Mouse (Mus musculus) kidney, embryonic 14.5 days (tissue): ENCODE measurements around the gene Tom1l2. TPM values are rescaled to one million over a fixed set of nuclear protein-coding genes. Genes with fewer than 3 reads are reported as not detected.

Source experiments
- ATAC-seq: fragments of 200-750 bp; cut with Nextera tagmentation; 2 replicates; pipeline ENCODE4 v1.8.0; 2017; ENCODE audit warnings: moderate number of reproducible peaks, mild to moderate bottlenecking, moderate TSS enrichment, moderate library complexity; ENCODE audit not compliant: low FRiP score, low TSS enrichment
- H3K27ac ChIP-seq: fragments of 300-500 bp; sonication (generic); 2 replicates; pipeline ENCODE4 v1.5.1; 2014; ENCODE audit warnings: low read depth, mild to moderate bottlenecking, low read length, moderate library complexity, mixed read lengths
- H3K27me3 ChIP-seq: fragments of 300-500 bp; sonication (generic); 2 replicates; pipeline ENCODE4 v1.6.1; 2014; ENCODE audit warnings: mild to moderate bottlenecking, low read length; ENCODE audit not compliant: control insufficient read depth, insufficient read depth
- H3K36me3 ChIP-seq: fragments of 300-500 bp; sonication (generic); 2 replicates; pipeline ENCODE4 v1.6.1; 2014; ENCODE audit warnings: low read length, mixed read lengths; ENCODE audit not compliant: control insufficient read depth, insufficient read depth
- H3K4me1 ChIP-seq: fragments of 300-500 bp; sonication (generic); 2 replicates; pipeline ENCODE4 v1.6.1; 2014; ENCODE audit warnings: low read length, mixed read lengths; ENCODE audit not compliant: control insufficient read depth, insufficient read depth
- H3K4me2 ChIP-seq: fragments of 300-500 bp; sonication (generic); replicated peaks from 2 replicates; pipeline ENCODE4 v1.6.1; 2014; ENCODE audit warnings: low read depth, mild to moderate bottlenecking, low read length
- H3K4me3 ChIP-seq: fragments of 300-500 bp; sonication (generic); 2 replicates; pipeline ENCODE4 v1.5.1; 2014; ENCODE audit warnings: mild to moderate bottlenecking, low read length
- H3K9ac ChIP-seq: fragments of 300-500 bp; sonication (generic); 2 replicates; pipeline ENCODE4 v1.6.1; 2014; ENCODE audit warnings: low read depth, mild to moderate bottlenecking, low read length, moderate library complexity
- H3K9me3 ChIP-seq: fragments of 300-500 bp; sonication (generic); 2 replicates; pipeline ENCODE4 v1.6.1; 2016; ENCODE audit warnings: low read length; ENCODE audit not compliant: control insufficient read depth
- WGBS: fragments of 180-500 bp; shearing (Covaris S2); extraction: QIAGEN DNeasy Blood & Tissue Kit; methylation state at CpG from one replicate; pipeline ENCODE4 v1.1.7; 2014; 5-methylcytosine and 5-hydroxymethylcytosine counted together
- polyA plus RNA-seq: library from polyadenylated mRNA; unstranded; fragments of >200 nt; fragmentation: Nextera tagmentation; extraction: Ambion mirVana; gene quantifications from 2 replicates; pipeline ENCODE4 v1.2.1, GENCODE M21; 2014

The Tom1l2 gene
- polyA plus RNA-seq, 1 experiment from 2014 or later, result 19.3 TPM

DNA sequence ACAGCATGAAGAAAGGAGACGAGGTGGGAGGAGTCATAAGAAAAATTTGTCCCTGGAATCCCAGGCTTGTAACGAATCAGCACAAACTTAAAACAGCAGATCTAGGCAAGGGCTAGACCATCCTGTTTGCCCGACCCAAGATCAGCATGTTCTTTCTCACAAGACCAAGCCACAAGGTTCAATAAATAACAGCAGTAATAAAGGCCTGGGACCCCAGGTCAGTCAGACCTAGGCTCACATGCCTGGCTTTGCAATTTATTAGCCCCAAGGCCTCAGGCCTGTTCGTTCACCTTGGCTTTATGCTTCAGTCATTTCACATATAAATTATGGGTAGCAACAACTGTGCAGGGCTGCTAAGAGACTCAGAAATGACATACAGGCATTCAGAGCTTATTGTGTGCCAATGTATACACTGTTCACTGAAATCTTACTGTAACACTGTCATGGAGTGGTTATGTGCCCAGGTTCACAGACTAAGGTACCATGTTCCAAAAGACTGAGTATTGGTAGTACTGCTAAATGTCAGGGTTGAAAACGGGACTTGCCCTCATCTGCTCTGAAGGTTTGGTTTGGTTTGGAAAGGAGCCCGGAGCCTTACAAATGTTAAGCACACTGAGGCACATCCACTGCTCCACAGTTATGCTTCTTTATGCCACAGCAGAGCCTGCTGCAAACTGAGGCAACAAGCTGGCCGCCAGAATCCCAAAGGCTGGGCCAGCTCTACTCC lies 35.2 kb downstream of the Tom1l2 start:
- ATAC-seq, result 0 out of 2 replicates have a peak, but pooled peaks have one; percentile 37
- Histone ChIP-seq H3K4me1 (peaks cover 46% of the 10 kb centered on the region), H3K9ac (no peak overlapping the region), H3K9me3 (0 out of 2 replicates have a peak, but pooled peaks cover 2% of the 10 kb centered on the region), H3K27me3 (no peaks in the 10 kb centered on the region), H3K36me3 (no peaks in the 10 kb centered on the region), H3K27ac (0 out of 2 replicates have a peak overlapping the region, but pooled peaks have one; percentile 20), H3K4me2 (no peak overlapping the region), H3K4me3 (no peak overlapping the region)
- 42% methylated on average over 7 of the region's 7 CpGs for WGBS

DNA sequence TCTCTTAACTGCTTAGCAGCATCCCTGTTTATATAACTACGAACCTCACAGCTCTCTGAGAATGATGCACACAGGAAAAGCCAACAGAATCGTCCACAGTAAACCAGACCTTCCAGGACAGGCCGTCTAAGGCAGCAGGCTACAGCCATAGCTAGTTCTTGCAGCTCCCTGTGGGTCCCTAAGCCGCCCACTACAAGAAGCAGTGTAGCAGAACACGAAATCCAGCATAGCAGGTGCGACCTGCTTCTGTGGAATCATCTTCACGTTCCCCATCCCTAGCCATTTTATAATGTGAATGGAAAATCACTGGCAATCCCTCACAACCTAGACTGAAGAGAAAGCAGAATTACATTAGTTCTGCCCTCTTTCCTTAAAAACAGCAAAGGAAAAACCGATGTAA lies 35.8 kb downstream of the Tom1l2 start:
- no peak overlapping the region for H3K4me2 ChIP-seq
- 0 out of 2 replicates have a peak, but pooled peaks cover 2% of the 10 kb centered on the region for H3K9me3 ChIP-seq
- peaks cover 50% of the 10 kb centered on the region for H3K4me1 ChIP-seq
- no peak overlapping the region for H3K27ac ChIP-seq
- H3K36me3 ChIP-seq, result no peaks in the 10 kb centered on the region
- no peak for ATAC-seq
- H3K27me3 ChIP-seq, result no peaks in the 10 kb centered on the region
- WGBS, result 65% methylated on average over 8 of the region's 8 CpGs
- H3K4me3 ChIP-seq, result no peak overlapping the region
- peak overlapping the region; percentile 4; the same call in 1 of the 2 replicates for H3K9ac ChIP-seq

DNA sequence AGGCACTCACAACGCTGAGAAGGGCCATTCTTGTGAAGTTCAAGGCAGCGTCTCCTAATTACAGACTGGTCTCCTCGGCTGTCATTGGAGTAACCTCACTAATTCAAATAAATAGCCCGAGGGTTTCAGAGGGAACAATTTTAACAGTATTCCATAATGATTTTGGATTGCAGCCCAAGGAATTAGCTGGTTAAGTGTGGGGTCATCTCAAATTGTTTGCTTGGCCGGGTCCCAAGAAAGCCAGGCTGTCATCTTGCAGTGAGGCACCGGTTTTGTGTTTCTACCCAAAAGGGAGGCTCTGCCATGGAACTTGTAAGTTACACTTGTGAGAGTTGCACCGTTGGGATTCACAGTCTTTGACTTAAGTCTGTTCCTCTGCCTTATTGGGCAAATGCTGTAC lies 36.5 kb downstream of the Tom1l2 start:
- no peak overlapping the region for H3K4me3 ChIP-seq
- peaks cover 57% of the 10 kb centered on the region for H3K4me1 ChIP-seq
- 39% methylated on average over 7 of the region's 7 CpGs for WGBS
- H3K4me2 ChIP-seq, result no peak overlapping the region
- H3K9me3 ChIP-seq, result 0 out of 2 replicates have a peak, but pooled peaks cover 2% of the 10 kb centered on the region
- ATAC-seq, result no peak
- H3K9ac ChIP-seq, result no peak overlapping the region
- no peaks in the 10 kb centered on the region for H3K36me3 ChIP-seq
- no peak overlapping the region for H3K27ac ChIP-seq
- no peaks in the 10 kb centered on the region for H3K27me3 ChIP-seq

- Histone ChIP-seq H3K4me3 (no peak overlapping the region), H3K9ac (peak overlapping the region; percentile 12; the same call in 1 of the 2 replicates), H3K4me1 (peaks cover 39% of the 10 kb centered on the region), H3K9me3 (0 out of 2 replicates have a peak, but pooled peaks cover 2% of the 10 kb centered on the region), H3K27ac (peak overlapping the region; percentile 84), H3K36me3 (no peaks in the 10 kb centered on the region), H3K27me3 (no peaks in the 10 kb centered on the region), H3K4me2 (peak overlapping the region; percentile 17; the same call in 1 of the 2 replicates)
- peak; percentile 86 for ATAC-seq
- 6% methylated on average over 8 of the region's 8 CpGs for WGBS
These were observed 41.5 kb downstream of the Tom1l2 start for GRCm38 (mm10) chr11:60311025-60311854.

DNA sequence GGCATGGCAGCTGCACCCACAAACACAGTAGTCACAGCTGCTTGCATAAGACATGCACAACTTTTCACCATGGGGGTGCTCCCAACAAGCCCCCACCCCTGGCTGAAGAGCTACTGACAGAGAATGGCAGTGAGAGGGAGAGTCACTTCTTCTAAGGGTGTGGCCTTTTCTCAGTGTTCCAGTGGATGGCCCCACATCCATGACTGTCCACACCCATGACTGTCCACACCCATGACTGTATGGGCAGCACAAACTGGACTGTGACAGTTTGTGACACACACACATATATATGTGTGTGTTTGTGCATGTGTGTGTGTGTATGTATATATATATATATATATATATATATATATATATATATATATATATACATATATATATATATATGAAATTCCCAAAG lies 42.8 kb downstream of the Tom1l2 start:
- Histone ChIP-seq H3K9me3 (0 out of 2 replicates have a peak, but pooled peaks cover 2% of the 10 kb centered on the region), H3K4me1 (peaks cover 34% of the 10 kb centered on the region), H3K27me3 (no peaks in the 10 kb centered on the region), H3K9ac (no peak overlapping the region), H3K4me2 (no peak overlapping the region), H3K36me3 (no peaks in the 10 kb centered on the region), H3K4me3 (no peak overlapping the region), H3K27ac (no peak overlapping the region)
- ATAC-seq, result no peak

DNA sequence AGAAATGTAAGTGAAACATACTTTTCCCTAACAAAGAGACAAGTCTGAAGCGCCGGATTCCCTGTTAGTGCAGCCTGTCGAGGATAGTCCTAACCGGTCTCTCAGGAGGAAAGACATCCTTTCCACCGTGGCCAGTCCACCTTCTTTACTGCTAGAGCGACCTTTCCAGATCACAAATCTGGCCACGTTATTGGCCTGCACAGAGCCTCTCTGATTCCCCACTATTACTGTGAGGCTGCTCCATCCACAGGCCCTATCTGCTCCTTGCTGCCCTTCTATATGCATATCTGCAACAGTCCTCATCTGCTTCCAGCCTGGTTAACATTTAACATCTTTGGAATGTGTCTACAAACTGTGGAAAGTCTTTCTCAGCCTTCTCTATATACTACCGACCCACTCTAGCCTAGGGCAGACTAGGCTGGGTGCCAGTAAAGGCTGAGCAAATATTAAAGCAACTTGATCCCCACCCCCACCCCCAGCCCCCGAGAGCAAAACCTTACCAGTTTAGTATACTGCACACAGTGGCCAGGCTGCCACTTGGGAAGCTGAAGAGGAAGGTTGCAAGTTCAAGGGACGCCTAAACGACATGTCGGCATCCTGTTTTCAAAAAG lies 44.1 kb downstream of the Tom1l2 start:
- H3K27ac ChIP-seq, result peak overlapping the region; percentile 49
- no peak overlapping the region for H3K9ac ChIP-seq
- no peak overlapping the region for H3K4me3 ChIP-seq
- no peaks in the 10 kb centered on the region for H3K27me3 ChIP-seq
- WGBS, result 46% methylated on average over 12 of the region's 12 CpGs
- H3K4me2 ChIP-seq, result peak overlapping the region; percentile 16; the same call in 1 of the 2 replicates
- H3K9me3 ChIP-seq, result 0 out of 2 replicates have a peak, but pooled peaks cover 2% of the 10 kb centered on the region
- ATAC-seq, result peak; percentile 63; the same call in 1 of the 2 replicates
- no peaks in the 10 kb centered on the region for H3K36me3 ChIP-seq
- H3K4me1 ChIP-seq, result peaks cover 34% of the 10 kb centered on the region

DNA sequence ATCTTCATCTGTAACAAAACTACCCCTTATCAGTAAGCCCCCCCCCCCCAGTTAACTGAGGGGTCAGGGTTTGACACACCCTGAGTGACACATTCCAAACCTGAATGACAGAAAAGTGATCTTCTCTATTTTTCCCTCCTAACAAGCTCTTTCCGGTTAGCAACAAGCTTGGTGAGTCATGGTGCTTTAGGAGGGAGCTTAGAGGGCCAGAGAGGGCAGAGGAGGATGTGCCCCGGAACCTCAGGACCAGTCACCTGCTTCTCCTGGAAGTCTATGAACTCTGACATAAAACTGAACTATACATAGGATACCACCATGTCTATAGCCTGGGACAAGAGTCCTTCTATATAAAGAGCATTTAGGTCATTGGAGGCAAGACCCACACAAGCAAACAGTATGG lies 44.6 kb downstream of the Tom1l2 start:
- H3K9me3 ChIP-seq, result no peaks in the 10 kb centered on the region
- WGBS, result 74% methylated on average over 2 of the region's 2 CpGs
- no peak overlapping the region for H3K4me3 ChIP-seq
- H3K4me1 ChIP-seq, result peaks cover 34% of the 10 kb centered on the region
- H3K36me3 ChIP-seq, result no peaks in the 10 kb centered on the region
- H3K4me2 ChIP-seq, result no peak overlapping the region
- no peak overlapping the region for H3K9ac ChIP-seq
- no peak for ATAC-seq
- no peaks in the 10 kb centered on the region for H3K27me3 ChIP-seq
- H3K27ac ChIP-seq, result peak overlapping the region; percentile 49

GRCm38 (mm10) chr11:60307375-60307825 lies 45.3 kb downstream of the Tom1l2 start:
- Histone ChIP-seq H3K27ac (peak overlapping the region; percentile 49; the same call in 1 of the 2 replicates), H3K36me3 (no peaks in the 10 kb centered on the region), H3K9me3 (no peaks in the 10 kb centered on the region), H3K9ac (no peak overlapping the region), H3K4me1 (peaks cover 33% of the 10 kb centered on the region), H3K4me3 (no peak overlapping the region), H3K27me3 (no peaks in the 10 kb centered on the region), H3K4me2 (no peak overlapping the region)
- no peak for ATAC-seq
- whole genome bisulfite sequencing, result 74% methylated on average over 2 of the region's 2 CpGs
